Mouse (Mus musculus) heart, embryonic 14.5 days (tissue): ENCODE measurements at regions not wholly inside any gene's neighbourhood (a gene's known extent, or its start where the extent isn't known, plus 50 kb on each side); places are given as distances from the start of the nearest gene placed in this dataset.

Experiments
- ATAC-seq: fragments of 200-750 bp; cut with Nextera tagmentation; 2 replicates; pipeline ENCODE4 v1.8.0; 2017; ENCODE audit warnings: low read depth, moderate TSS enrichment; ENCODE audit not compliant: insufficient number of reproducible peaks, insufficient read depth, low FRiP score
- H3K27ac ChIP-seq, 2 experiments: fragments of 200-500 bp in 1 of 2; fragments of 300-500 bp in 1 of 2; sonication (generic) in 1 of 2; replicated peaks in 1 of 2; 2 replicates each; pipeline ENCODE4 v1.5.1; 2012 to 2014; ENCODE audit warnings: low read depth in 2 of 2, low read length in 2 of 2, control low read depth in 1 of 2, mild to moderate bottlenecking in 1 of 2, mixed read lengths in 1 of 2; ENCODE audit not compliant: control insufficient read depth in 1 of 2, insufficient read depth in 1 of 2
- H3K27me3 ChIP-seq: fragments of 300-500 bp; sonication (generic); 2 replicates; pipeline ENCODE4 v1.6.1; 2014; ENCODE audit warnings: mild to moderate bottlenecking, low read length, control low read depth; ENCODE audit not compliant: control insufficient read depth, insufficient read depth
- H3K36me3 ChIP-seq: fragments of 300-500 bp; sonication (generic); 2 replicates; pipeline ENCODE4 v1.6.1; 2014; ENCODE audit warnings: mild to moderate bottlenecking, control low read depth, low read length, mixed read lengths; ENCODE audit not compliant: control insufficient read depth, insufficient read depth
- H3K4me1 ChIP-seq, 2 experiments: fragments of 200-500 bp in 1 of 2; fragments of 300-500 bp in 1 of 2; sonication (generic) in 1 of 2; 2 replicates each; pipeline ENCODE4 v1.6.1; 2012 to 2014; ENCODE audit warnings: low read length in 2 of 2, control low read depth in 1 of 2, mixed read lengths in 1 of 2; ENCODE audit not compliant: control insufficient read depth in 2 of 2, insufficient read depth in 2 of 2
- H3K4me2 ChIP-seq: fragments of 300-500 bp; sonication (generic); 2 replicates; pipeline ENCODE4 v1.6.1; 2014; ENCODE audit warnings: mild to moderate bottlenecking, low read length
- H3K4me3 ChIP-seq, 2 experiments: fragments of 200-500 bp in 1 of 2; fragments of 300-500 bp in 1 of 2; sonication (generic) in 1 of 2; 2 replicates each; pipeline ENCODE4 v1.5.1; 2012 to 2014; ENCODE audit warnings: low read length in 2 of 2, mild to moderate bottlenecking in 2 of 2, control low read depth in 1 of 2, low read depth in 1 of 2, moderate library complexity in 1 of 2; ENCODE audit not compliant: control insufficient read depth in 1 of 2, insufficient read depth in 1 of 2
- H3K9ac ChIP-seq: fragments of 300-500 bp; sonication (generic); 2 replicates; pipeline ENCODE4 v1.6.1; 2014; ENCODE audit warnings: mild to moderate bottlenecking, low read length
- H3K9me3 ChIP-seq: fragments of 300-500 bp; sonication (generic); 2 replicates; pipeline ENCODE4 v1.6.1; 2016; ENCODE audit warnings: low read length, control low read depth; ENCODE audit not compliant: control insufficient read depth
- WGBS: fragments of 180-500 bp; shearing (Covaris S2); extraction: QIAGEN DNeasy Blood & Tissue Kit; methylation state at CpG from one replicate; pipeline ENCODE4 v1.1.7; 2014; 5-methylcytosine and 5-hydroxymethylcytosine counted together

GRCm38 (mm10) chr11:19785110-19785509 lies 139.1 kb upstream of the Spred2 start:
- Histone ChIP-seq H3K4me3 (no peak overlapping the region), H3K27me3 (no peaks in the 10 kb centered on the region), H3K27ac (no peak overlapping the region), H3K36me3 (no peaks in the 10 kb centered on the region), H3K4me2 (0 out of 2 replicates have a peak overlapping the region, but pooled peaks have one; percentile 2), H3K9ac (no peak overlapping the region), H3K4me1 (no peaks in the 10 kb centered on the region), H3K9me3 (no peaks in the 10 kb centered on the region)
- ATAC-seq: no peak
- WGBS: 53% methylated on average over 14 of the region's 14 CpGs

DNA sequence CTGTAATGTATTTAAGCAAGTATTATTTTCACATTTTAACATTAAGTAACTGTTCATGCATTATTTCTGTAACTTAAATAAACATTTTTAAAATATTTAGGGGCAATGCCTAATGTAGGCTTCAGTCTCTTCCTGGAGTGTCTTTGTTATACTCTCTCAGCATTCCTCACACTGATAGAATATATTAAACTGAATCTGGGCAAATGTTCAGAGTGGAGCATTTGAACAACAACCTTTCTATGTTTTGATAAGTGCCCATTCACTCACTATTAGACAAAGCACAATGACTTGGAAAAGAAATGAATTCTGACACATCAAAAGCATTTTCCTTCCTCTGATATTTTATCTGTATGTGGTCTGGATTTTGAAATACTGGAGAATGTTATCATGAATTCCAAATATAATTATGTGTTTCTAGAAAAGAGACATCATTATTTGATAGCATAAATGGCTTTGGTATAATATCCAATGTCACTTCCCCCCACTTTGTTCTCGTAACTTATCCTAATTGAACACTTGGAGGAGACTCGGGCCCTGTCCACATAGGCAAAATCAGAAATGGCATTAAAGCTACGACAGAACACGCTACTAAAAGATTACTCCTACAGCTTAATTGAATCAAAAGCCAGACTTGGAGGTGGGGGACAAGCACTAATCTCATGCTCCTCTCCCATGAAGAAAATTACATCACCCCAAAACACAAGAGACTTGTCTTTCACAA lies 127.1 kb upstream of the Spred2 start:
- ATAC-seq: no peak
- no peak overlapping the region for H3K27ac ChIP-seq
- no peak overlapping the region for H3K9ac ChIP-seq
- no peak overlapping the region for H3K4me3 ChIP-seq
- WGBS: 58% methylated on average over 4 of the region's 4 CpGs
- no peaks in the 10 kb centered on the region for H3K9me3 ChIP-seq
- no peaks in the 10 kb centered on the region for H3K27me3 ChIP-seq
- no peak overlapping the region for H3K4me2 ChIP-seq
- H3K4me1 ChIP-seq: no peaks in the 10 kb centered on the region
- no peaks in the 10 kb centered on the region for H3K36me3 ChIP-seq

GRCm38 (mm10) chr11:19809359-19809758 lies 114.8 kb upstream of the Spred2 start:
- Histone ChIP-seq H3K4me1 (peaks cover 0 to 5% of the 10 kb centered on the region in 2 experiments; a peak in 2 of 4 replicates), H3K4me2 (no peak overlapping the region), H3K36me3 (no peaks in the 10 kb centered on the region), H3K4me3 (no peak overlapping the region), H3K27me3 (no peaks in the 10 kb centered on the region), H3K9ac (no peak overlapping the region), H3K9me3 (no peaks in the 10 kb centered on the region), H3K27ac (no peak overlapping the region)
- 67% methylated on average over 7 of the region's 7 CpGs for WGBS
- no peak for ATAC-seq

GRCm38 (mm10) chr11:19811271-19811991 lies 112.7 kb upstream of the Spred2 start:
- H3K4me2 ChIP-seq: no peak overlapping the region
- no peaks in the 10 kb centered on the region for H3K9me3 ChIP-seq

GRCm38 (mm10) chr11:19811992-19812690 lies 112.0 kb upstream of the Spred2 start:
- Histone ChIP-seq H3K4me1 (peaks cover 0 to 5% of the 10 kb centered on the region in 2 experiments; a peak in 2 of 4 replicates), H3K27me3 (no peaks in the 10 kb centered on the region), H3K36me3 (no peaks in the 10 kb centered on the region), H3K4me3 (no peak overlapping the region), H3K9ac (no peak overlapping the region), H3K4me2 (no peak overlapping the region), H3K27ac (no peak overlapping the region), H3K9me3 (no peaks in the 10 kb centered on the region)
- WGBS: 14% methylated on average over 10 of the region's 10 CpGs
- no peak for ATAC-seq

More at GRCm38 (mm10) chr11:19811271-19811991, 112.7 kb upstream of the Spred2 start:
- no peaks in the 10 kb centered on the region for H3K27me3 ChIP-seq
- no peak overlapping the region for H3K4me3 ChIP-seq
- H3K36me3 ChIP-seq: no peaks in the 10 kb centered on the region
- 24% methylated on average over 12 of the region's 12 CpGs for WGBS
- ATAC-seq: no peak
- H3K27ac ChIP-seq: no peak overlapping the region
- H3K4me1 ChIP-seq: peaks cover 0 to 5% of the 10 kb centered on the region in 2 experiments; a peak in 2 of 4 replicates
- H3K9ac ChIP-seq: no peak overlapping the region

GRCm38 (mm10) chr11:19813549-19813948 lies 110.6 kb upstream of the Spred2 start:
- Histone ChIP-seq H3K4me2 (no peak overlapping the region), H3K9ac (no peak overlapping the region), H3K27ac (no peak overlapping the region), H3K4me3 (no peak overlapping the region), H3K36me3 (no peaks in the 10 kb centered on the region), H3K27me3 (no peaks in the 10 kb centered on the region), H3K9me3 (no peaks in the 10 kb centered on the region), H3K4me1 (peaks cover 0 to 5% of the 10 kb centered on the region in 2 experiments; a peak in 2 of 4 replicates)
- 65% methylated on average over 7 of the region's 7 CpGs for whole genome bisulfite sequencing
- ATAC-seq: no peak

DNA sequence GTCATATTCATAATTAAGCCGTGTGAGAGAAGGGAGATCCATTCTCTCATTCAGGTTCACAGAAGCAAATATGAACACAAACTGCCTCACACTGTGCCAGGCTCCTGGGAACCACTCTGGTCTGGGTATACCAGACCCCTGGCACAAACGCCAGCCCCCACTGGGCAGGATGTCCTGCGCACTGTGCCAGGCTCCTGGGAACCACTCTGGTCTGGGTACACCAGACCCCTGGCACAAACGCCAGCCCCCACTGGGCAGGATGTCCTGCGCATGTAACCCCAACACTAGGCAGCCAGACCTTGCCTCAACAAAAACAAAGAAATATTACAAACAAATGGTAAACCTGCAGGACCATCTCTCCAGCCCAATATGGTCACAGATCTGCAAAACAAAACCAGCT lies 101.2 kb upstream of the Spred2 start:
- Histone ChIP-seq H3K4me3 (no peak overlapping the region), H3K27me3 (no peaks in the 10 kb centered on the region), H3K9me3 (no peaks in the 10 kb centered on the region), H3K27ac (no peak overlapping the region), H3K4me2 (no peak overlapping the region), H3K36me3 (no peaks in the 10 kb centered on the region), H3K9ac (no peak overlapping the region), H3K4me1 (no peaks in the 10 kb centered on the region; a peak in 1 of 4 replicates)
- WGBS: 71% methylated on average over 5 of the region's 5 CpGs
- no peak for ATAC-seq
